Mouse (Mus musculus) G1E (cell line): Measurements from ENCODE around the gene Gpx4. TPM values are rescaled to one million over a fixed set of nuclear protein-coding genes. Genes with fewer than 3 reads are reported as not detected.

Experiments
- ATAC-seq: 2 replicates; pipeline ENCODE4 v1.8.0; 2016; ENCODE audit warnings: mild to moderate bottlenecking; ENCODE audit not compliant: insufficient number of reproducible peaks, poor library complexity, low FRiP score, severe bottlenecking; ENCODE audit errors: extremely low read depth
- DNase-seq: peaks from one replicate; pipeline ENCODE4 v3.0.0; 2012; ENCODE audit warnings: low spot score
- H3K27me3 ChIP-seq: 2 replicates; pipeline ENCODE4 v1.6.1; 2012; ENCODE audit warnings: mild to moderate bottlenecking, low read length, inconsistent platforms; ENCODE audit not compliant: insufficient read depth
- H3K36me3 ChIP-seq: replicated peaks from 2 replicates; pipeline ENCODE3; 2012; ENCODE audit warnings: mild to moderate bottlenecking, inconsistent platforms
- H3K4me1 ChIP-seq: 2 replicates; pipeline ENCODE4 v1.6.1; 2012; ENCODE audit warnings: low read depth, low read length, inconsistent platforms, mixed read lengths; ENCODE audit not compliant: insufficient read depth
- H3K4me3 ChIP-seq: 2 replicates; pipeline ENCODE4 v1.5.1; 2012; ENCODE audit warnings: low read depth, mild to moderate bottlenecking, inconsistent platforms, low read length, moderate library complexity, mixed read lengths
- H3K9me3 ChIP-seq: replicated peaks from 2 replicates; pipeline ENCODE4 v1.6.1; 2012; ENCODE audit warnings: inconsistent platforms
- CTCF ChIP-seq: IDR thresholded peaks from 2 replicates; pipeline ENCODE4 v1.5.1; 2012; ENCODE audit warnings: low read depth, low read length, inconsistent platforms, mixed read lengths
- GATA1 ChIP-seq: IDR thresholded peaks from 2 replicates; pipeline ENCODE4 v1.6.1; 2012; ENCODE audit warnings: borderline replicate concordance, low read length, inconsistent platforms, mixed read lengths
- GATA2 ChIP-seq: IDR thresholded peaks from 2 replicates; pipeline ENCODE4 v1.6.1; 2012; ENCODE audit warnings: low read depth, low read length, inconsistent platforms, borderline replicate concordance
- POLR2AphosphoS5 ChIP-seq: IDR thresholded peaks from 2 replicates; pipeline ENCODE4 v1.6.1; 2012; ENCODE audit warnings: low read depth, low read length, inconsistent platforms; ENCODE audit not compliant: insufficient replicate concordance
- TAL1 ChIP-seq: conservative IDR thresholded peaks from 2 replicates; pipeline ENCODE4 v1.6.1; 2012; ENCODE audit warnings: low read depth, low read length, inconsistent platforms, mixed read lengths
- polyA plus RNA-seq: library from polyadenylated mRNA; stranded (reverse); fragments of >175 nt; gene quantifications from 2 replicates; pipeline ENCODE4 v1.2.3, GENCODE M21; 2012
- total RNA-seq, 2 experiments: library from RNA; stranded (forward) in 1 of 2; stranded (reverse) in 1 of 2; fragments of 200-1000 nt in 1 of 2; fragments of >200 nt in 1 of 2; fragmentation: Nextera tagmentation in 1 of 2; gene quantifications; 2 replicates each; pipeline ENCODE4 v1.2.3; 2014 to 2017

Gpx4 gene
- total and polyA plus RNA-seq, 3 experiments = 290 to 1,138 (median 808) TPM

- ATAC-seq (no peak), DNase-seq (no peak)
- Histone ChIP-seq H3K4me1 (peaks cover 70% of the 10 kb centered on the region), H3K27me3 (no peaks in the 10 kb centered on the region), H3K9me3 (no peaks in the 10 kb centered on the region), H3K36me3 (peaks cover 92% of the 10 kb centered on the region), H3K4me3 (no peak overlapping the region)
- TF ChIP-seq CTCF (no peak), GATA2 (no peak), GATA1 (no peak), POLR2AphosphoS5 (no peak), TAL1 (no peak)
These were observed 47.1 kb downstream of the Gpx4 start for GRCm38 (mm10) chr10:80094085-80094484.

DNA sequence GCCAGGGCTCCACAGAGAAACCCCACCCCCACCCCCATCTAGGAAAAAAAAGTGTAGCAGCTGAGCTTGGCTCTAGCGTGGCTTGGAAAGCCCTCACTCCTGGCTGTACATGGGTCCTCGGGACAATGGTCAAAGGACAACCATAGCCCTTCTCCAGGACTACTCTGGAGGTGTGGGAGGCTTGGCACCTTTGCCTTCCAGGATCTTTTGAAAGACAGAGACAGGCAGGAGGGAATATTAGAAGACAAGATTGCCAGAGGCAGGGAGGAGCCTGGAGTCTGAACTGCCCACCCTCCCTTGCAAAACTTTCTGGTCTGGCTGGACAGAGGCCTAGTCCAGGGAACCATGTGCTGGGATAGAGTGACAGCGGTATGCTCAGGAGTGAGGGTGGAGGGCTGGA lies 47.7 kb downstream of the Gpx4 start:
- peaks cover 92% of the 10 kb centered on the region for H3K36me3 ChIP-seq
- H3K9me3 ChIP-seq = no peaks in the 10 kb centered on the region
- ATAC-seq = no peak
- no peaks in the 10 kb centered on the region for H3K27me3 ChIP-seq
- no peak overlapping the region for H3K4me3 ChIP-seq
- TF ChIP-seq GATA2 (no peak), TAL1 (no peak), CTCF (no peak), GATA1 (no peak), POLR2AphosphoS5 (no peak)
- peaks cover 70% of the 10 kb centered on the region for H3K4me1 ChIP-seq
- DNase-seq = no peak

DNA sequence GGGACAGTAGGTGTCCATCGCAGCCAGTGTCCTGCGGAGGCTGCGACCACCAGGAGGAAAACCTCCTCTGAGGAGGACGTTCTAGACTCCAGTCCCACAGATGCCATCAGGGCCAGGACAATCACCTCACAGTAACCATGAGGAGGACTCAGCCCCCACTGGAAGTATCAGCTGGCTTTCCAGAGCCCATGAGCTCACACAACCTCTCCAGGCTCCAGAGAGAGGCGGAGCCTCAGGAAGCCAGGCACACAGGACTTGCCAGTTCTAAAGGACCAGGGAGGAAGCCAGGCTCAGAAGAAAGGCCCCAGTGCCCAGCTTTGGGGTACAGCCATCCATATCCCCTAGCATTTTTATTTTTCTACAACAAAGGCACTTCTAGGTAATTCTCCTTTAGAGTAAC lies 48.6 kb downstream of the Gpx4 start:
- Histone ChIP-seq H3K9me3 (no peaks in the 10 kb centered on the region), H3K27me3 (no peaks in the 10 kb centered on the region), H3K4me3 (no peak overlapping the region), H3K4me1 (peaks cover 73% of the 10 kb centered on the region), H3K36me3 (peaks cover 92% of the 10 kb centered on the region)
- no peak for DNase-seq
- TF ChIP-seq CTCF = no peak
- no peak for ATAC-seq

DNA sequence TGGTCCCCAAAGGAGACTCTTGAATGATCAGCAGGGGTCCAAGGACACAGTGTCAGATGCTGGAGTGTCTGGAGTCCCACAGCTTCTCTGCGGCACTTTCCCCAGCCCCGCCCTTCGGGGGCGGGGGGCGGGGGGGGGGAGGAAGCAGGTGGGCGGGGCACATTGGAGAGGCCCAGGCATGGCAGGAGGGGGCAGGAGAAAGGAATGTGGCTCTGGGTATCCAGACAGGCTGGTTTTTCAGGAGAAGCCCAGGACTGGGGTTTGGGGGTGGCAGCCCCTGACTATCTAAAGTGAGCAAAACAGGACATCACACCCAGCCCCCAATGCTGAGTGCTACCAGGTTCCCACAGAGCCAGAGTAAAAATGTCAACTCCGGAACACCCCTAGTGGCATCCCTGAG lies 50.3 kb downstream of the Gpx4 start:
- H3K9me3 ChIP-seq = no peaks in the 10 kb centered on the region
- no peaks in the 10 kb centered on the region for H3K27me3 ChIP-seq
- DNase-seq (no peak), ATAC-seq (no peak)
- peaks cover 82% of the 10 kb centered on the region for H3K36me3 ChIP-seq
- H3K4me1 ChIP-seq = peaks cover 87% of the 10 kb centered on the region
- peak overlapping the region; percentile 8; the same call in 1 of the 2 replicates for H3K4me3 ChIP-seq
- no peak for TF ChIP-seq GATA1
- TF ChIP-seq CTCF = no peak
- TF ChIP-seq TAL1 = no peak
- TF ChIP-seq GATA2 = no peak
- no peak for TF ChIP-seq POLR2AphosphoS5

DNA sequence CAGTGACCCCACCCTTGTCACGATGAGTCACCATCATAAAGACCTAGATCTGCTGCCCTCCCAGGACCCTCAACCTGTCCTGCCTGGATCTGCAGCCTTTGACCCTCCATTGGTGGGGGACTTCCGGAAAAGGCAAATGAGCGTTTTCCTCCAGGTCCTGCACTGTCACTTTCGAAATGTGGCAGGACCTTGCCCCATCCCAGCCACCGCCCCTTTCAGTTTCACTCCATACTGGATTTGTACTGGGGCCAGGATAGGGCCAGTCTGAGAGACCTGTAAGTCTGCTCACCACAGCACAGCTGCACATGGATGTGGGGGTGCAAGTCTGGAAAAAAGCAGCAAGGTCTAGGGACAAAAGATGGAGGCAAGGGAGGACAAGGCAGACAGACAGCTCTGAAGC lies 51.7 kb downstream of the Gpx4 start:
- Histone ChIP-seq H3K4me1 (peaks cover 85% of the 10 kb centered on the region), H3K36me3 (peaks cover 69% of the 10 kb centered on the region), H3K27me3 (no peaks in the 10 kb centered on the region), H3K9me3 (no peaks in the 10 kb centered on the region), H3K4me3 (no peak overlapping the region)
- no peak for ATAC-seq
- no peak for DNase-seq
- no peak for TF ChIP-seq GATA2
- no peak for TF ChIP-seq TAL1
- TF ChIP-seq CTCF = no peak
- no peak for TF ChIP-seq GATA1
- TF ChIP-seq POLR2AphosphoS5 = no peak

- no peaks in the 10 kb centered on the region for H3K27me3 ChIP-seq
- no peak for TF ChIP-seq GATA2
- no peak for TF ChIP-seq TAL1
- TF ChIP-seq CTCF = no peak
- no peak for TF ChIP-seq POLR2AphosphoS5
- TF ChIP-seq GATA1 = no peak
- peaks cover 46% of the 10 kb centered on the region for H3K36me3 ChIP-seq
- DNase-seq (no peak), ATAC-seq (no peak)
- H3K4me3 ChIP-seq = peak overlapping the region; percentile 94; the same call in 1 of the 2 replicates
- H3K4me1 ChIP-seq = peaks cover 87% of the 10 kb centered on the region
- no peaks in the 10 kb centered on the region for H3K9me3 ChIP-seq
These were observed 54.0 kb downstream of the Gpx4 start for GRCm38 (mm10) chr10:80100982-80101381.

GRCm38 (mm10) chr10:80102216-80102915 lies 55.4 kb downstream of the Gpx4 start:
- H3K27me3 ChIP-seq = no peaks in the 10 kb centered on the region
- ATAC-seq (peak; percentile 67; the same call in 1 of the 2 replicates), DNase-seq (peak; percentile 70)
- TF ChIP-seq CTCF = no peak
- TF ChIP-seq TAL1 = no peak
- TF ChIP-seq GATA2 = no peak
- TF ChIP-seq POLR2AphosphoS5 = no peak
- no peak for TF ChIP-seq GATA1
- peaks cover 34% of the 10 kb centered on the region for H3K36me3 ChIP-seq
- no peaks in the 10 kb centered on the region for H3K9me3 ChIP-seq
- peak overlapping the region; percentile 94 for H3K4me3 ChIP-seq
- H3K4me1 ChIP-seq = peaks cover 79% of the 10 kb centered on the region
